Mouse (Mus musculus): ENCODE results near the gene Mrap2. TPM values are rescaled to one million over a fixed set of nuclear protein-coding genes. Genes with fewer than 3 reads are reported as not detected.

The Mrap2 gene
- polyA plus RNA-seq (2012; rRNA removed), result 2.9 and 3.3 TPM in 2 replicates

GRCm38 (mm10) chr9:87144106-87144505 lies at the start of gene Mrap2:
TSS of gene Mrap2 (plus strand) at chr9:87144306.

Other genes with a start within 250 kb of the Mrap2 start
- gene Ripply2, start 128.8 kb upstream of the Mrap2 start, polyA plus RNA-seq (2012; rRNA removed), result 2.6 and 2.8 TPM in 2 replicates
- 27.1 and 30.3 TPM in 2 replicates for gene Cyb5r4, start 122.3 kb upstream of the Mrap2 start, polyA plus RNA-seq (2012; rRNA removed)
- 5.3 and 6.0 TPM in 2 replicates for gene Cep162, start 111.2 kb downstream of the Mrap2 start, polyA plus RNA-seq (2012; rRNA removed)